Mouse (Mus musculus): Measurements from ENCODE around the gene Rcsd1. TPM values are rescaled to one million over a fixed set of nuclear protein-coding genes. Genes with fewer than 3 reads are reported as not detected.
A peak's percentile ranks its signal among the peaks of the same experiment; 100 is the strongest.

Gene Rcsd1
- polyA plus RNA-seq, 1 experiment: 15.6 TPM

DNA sequence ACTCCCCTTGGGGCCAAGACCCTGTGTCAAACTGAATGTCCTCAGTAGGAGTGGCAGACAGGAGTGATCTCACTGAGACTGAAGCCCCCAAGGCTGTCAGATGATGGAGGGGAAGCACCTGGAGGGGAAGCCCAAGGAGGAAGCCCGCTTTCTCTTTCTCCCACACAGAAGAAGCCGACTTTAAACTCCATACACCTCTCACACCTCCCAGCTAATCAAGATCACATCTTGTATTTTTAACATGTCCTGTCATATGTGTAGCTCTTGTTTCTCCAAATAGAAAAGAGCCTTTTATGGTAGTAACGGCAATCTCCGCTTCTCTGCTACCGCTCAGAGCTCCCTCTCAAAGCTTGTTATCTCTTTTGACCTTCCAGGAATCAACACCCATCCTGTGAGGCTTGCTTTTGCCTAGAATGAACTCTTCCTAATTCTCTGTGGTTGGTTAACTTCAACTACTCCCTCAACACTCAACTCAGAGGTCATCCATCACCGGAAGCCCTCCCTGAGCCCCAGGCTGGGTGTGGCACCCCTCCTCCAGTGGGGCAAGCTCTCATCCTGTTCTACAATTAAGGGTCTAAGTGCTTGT lies 8.5 kb downstream of the Rcsd1 start:
- Histone ChIP-seq H3K27me3 (replicated peaks; ENCODE audit: control insufficient read depth, insufficient read depth, low read length) (no peaks in the 10 kb centered on the region), H3K36me3 (ENCODE audit: control insufficient read depth, insufficient read depth, low read length) (no peaks in the 10 kb centered on the region), H3K4me3 (ENCODE audit: insufficient read depth, low read depth, low read length) (no peak overlapping the region), H3K4me1 (ENCODE audit: control insufficient read depth, insufficient read depth, low read length) (peaks cover 10% of the 10 kb centered on the region; the same call in 1 of the 2 replicates), H3K27ac (ENCODE audit: insufficient read depth, low read depth, low read length) (peak overlapping the region; percentile 71)
- DNase-seq: peak; percentile 52
- 54% methylated on average over 6 of the region's 6 CpGs for WGBS
- TF ChIP-seq CTCF (conservative IDR thresholded peaks at IDR 0.05; ENCODE audit: insufficient read depth, insufficient read length, low read depth, low read length) (no peak), POLR2A (IDR thresholded peaks at IDR 0.05; ENCODE audit: low read depth, low read length) (no peak)

DNA sequence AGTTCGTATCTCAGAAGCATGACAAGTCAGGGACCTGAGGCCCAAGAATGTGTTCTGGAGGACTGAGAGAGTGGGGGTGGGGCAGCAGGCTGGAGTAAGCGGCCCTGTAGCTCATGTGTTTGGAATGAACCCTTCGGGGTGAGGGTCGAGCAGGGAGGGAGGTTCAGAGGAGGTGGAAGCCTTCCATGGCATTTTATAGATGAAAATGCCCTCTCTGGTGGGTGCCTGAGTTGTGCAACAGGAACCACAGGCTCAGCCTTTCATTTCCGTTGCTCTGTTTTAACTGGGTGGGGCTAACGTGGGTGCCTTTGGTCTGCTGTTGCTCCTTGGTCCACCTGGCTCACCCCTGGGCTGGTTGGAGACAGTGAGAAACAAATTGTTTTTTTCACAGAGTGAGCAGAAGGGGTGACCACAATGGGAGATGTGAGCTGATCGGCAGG lies 9.2 kb downstream of the Rcsd1 start:
- TF ChIP-seq CTCF (conservative IDR thresholded peaks at IDR 0.05; ENCODE audit: insufficient read depth, insufficient read length, low read depth, low read length): no peak
- TF ChIP-seq POLR2A (IDR thresholded peaks at IDR 0.05; ENCODE audit: low read depth, low read length): no peak
- no peaks in the 10 kb centered on the region for H3K36me3 ChIP-seq (ENCODE audit: control insufficient read depth, insufficient read depth, low read length)
- H3K4me3 ChIP-seq (ENCODE audit: insufficient read depth, low read depth, low read length): no peak overlapping the region
- WGBS: 44% methylated on average over 7 of the region's 7 CpGs
- DNase-seq: no peak
- H3K27me3 ChIP-seq (replicated peaks; ENCODE audit: control insufficient read depth, insufficient read depth, low read length): no peaks in the 10 kb centered on the region
- peak overlapping the region; percentile 39; the same call in 1 of the 2 replicates for H3K27ac ChIP-seq (ENCODE audit: insufficient read depth, low read depth, low read length)
- H3K4me1 ChIP-seq (ENCODE audit: control insufficient read depth, insufficient read depth, low read length): peaks cover 16% of the 10 kb centered on the region

DNA sequence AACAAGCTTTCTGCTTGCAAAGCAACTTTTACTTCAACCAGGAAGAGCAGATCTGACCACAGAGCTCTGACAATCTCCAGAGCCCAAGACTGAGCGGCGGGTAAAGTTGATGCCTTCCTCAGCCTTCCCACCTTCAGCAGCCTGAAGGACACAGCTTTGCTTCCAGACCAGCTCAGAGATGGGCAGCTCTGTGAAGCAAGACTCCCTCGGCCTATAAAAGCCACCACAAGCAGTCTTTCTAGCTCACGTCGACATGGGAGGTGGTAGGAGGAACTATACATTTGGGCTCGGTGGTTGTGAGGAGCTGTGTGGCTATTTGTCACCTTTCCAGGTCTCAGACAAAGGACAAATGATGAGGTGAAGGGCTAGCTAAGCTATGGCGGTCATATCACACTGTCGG lies 11.9 kb downstream of the Rcsd1 start:
- Histone ChIP-seq H3K4me1 (ENCODE audit: control insufficient read depth, insufficient read depth, low read length) (peaks cover 25% of the 10 kb centered on the region), H3K27me3 (replicated peaks; ENCODE audit: control insufficient read depth, insufficient read depth, low read length) (no peaks in the 10 kb centered on the region), H3K4me3 (ENCODE audit: insufficient read depth, low read depth, low read length) (no peak overlapping the region), H3K27ac (ENCODE audit: insufficient read depth, low read depth, low read length) (no peak overlapping the region), H3K36me3 (ENCODE audit: control insufficient read depth, insufficient read depth, low read length) (no peaks in the 10 kb centered on the region)
- TF ChIP-seq POLR2A (IDR thresholded peaks at IDR 0.05; ENCODE audit: low read depth, low read length) (no peak), CTCF (conservative IDR thresholded peaks at IDR 0.05; ENCODE audit: insufficient read depth, insufficient read length, low read depth, low read length) (no peak)
- no peak for DNase-seq
- WGBS: 75% methylated on average over 8 of the region's 8 CpGs

GRCm38 (mm10) chr1:165696870-165697269 lies 12.7 kb downstream of the Rcsd1 start:
- H3K36me3 ChIP-seq (ENCODE audit: control insufficient read depth, insufficient read depth, low read length): no peaks in the 10 kb centered on the region
- peaks cover 25% of the 10 kb centered on the region for H3K4me1 ChIP-seq (ENCODE audit: control insufficient read depth, insufficient read depth, low read length)
- no peak overlapping the region for H3K4me3 ChIP-seq (ENCODE audit: insufficient read depth, low read depth, low read length)
- no peak for TF ChIP-seq CTCF (conservative IDR thresholded peaks at IDR 0.05; ENCODE audit: insufficient read depth, insufficient read length, low read depth, low read length)
- no peak for TF ChIP-seq POLR2A (IDR thresholded peaks at IDR 0.05; ENCODE audit: low read depth, low read length)
- H3K27me3 ChIP-seq (replicated peaks; ENCODE audit: control insufficient read depth, insufficient read depth, low read length): no peaks in the 10 kb centered on the region
- DNase-seq: no peak
- H3K27ac ChIP-seq (ENCODE audit: insufficient read depth, low read depth, low read length): no peak overlapping the region
- 86% methylated on average over 7 of the region's 7 CpGs for WGBS

GRCm38 (mm10) chr1:165696040-165696439 lies 13.5 kb downstream of the Rcsd1 start:
- H3K36me3 ChIP-seq (ENCODE audit: control insufficient read depth, insufficient read depth, low read length): no peaks in the 10 kb centered on the region
- no peak overlapping the region for H3K4me3 ChIP-seq (ENCODE audit: insufficient read depth, low read depth, low read length)
- H3K27me3 ChIP-seq (replicated peaks; ENCODE audit: control insufficient read depth, insufficient read depth, low read length): no peaks in the 10 kb centered on the region
- WGBS: 71% methylated on average over 5 of the region's 5 CpGs
- peaks cover 24% of the 10 kb centered on the region for H3K4me1 ChIP-seq (ENCODE audit: control insufficient read depth, insufficient read depth, low read length)
- DNase-seq: no peak
- TF ChIP-seq CTCF (conservative IDR thresholded peaks at IDR 0.05; ENCODE audit: insufficient read depth, insufficient read length, low read depth, low read length) (no peak), POLR2A (IDR thresholded peaks at IDR 0.05; ENCODE audit: low read depth, low read length) (no peak)
- H3K27ac ChIP-seq (ENCODE audit: insufficient read depth, low read depth, low read length): no peak overlapping the region

GRCm38 (mm10) chr1:165695392-165696014 lies 14.1 kb downstream of the Rcsd1 start:
- H3K36me3 ChIP-seq (ENCODE audit: control insufficient read depth, insufficient read depth, low read length): no peaks in the 10 kb centered on the region
- no peak overlapping the region for H3K4me3 ChIP-seq (ENCODE audit: insufficient read depth, low read depth, low read length)
- H3K27me3 ChIP-seq (replicated peaks; ENCODE audit: control insufficient read depth, insufficient read depth, low read length): no peaks in the 10 kb centered on the region
- no peak for TF ChIP-seq POLR2A (IDR thresholded peaks at IDR 0.05; ENCODE audit: low read depth, low read length)
- TF ChIP-seq CTCF (conservative IDR thresholded peaks at IDR 0.05; ENCODE audit: insufficient read depth, insufficient read length, low read depth, low read length): no peak
- H3K4me1 ChIP-seq (ENCODE audit: control insufficient read depth, insufficient read depth, low read length): peaks cover 27% of the 10 kb centered on the region
- DNase-seq: no peak
- no peak overlapping the region for H3K27ac ChIP-seq (ENCODE audit: insufficient read depth, low read depth, low read length)

- no peak for TF ChIP-seq POLR2A (IDR thresholded peaks at IDR 0.05; ENCODE audit: low read depth, low read length)
- TF ChIP-seq CTCF (conservative IDR thresholded peaks at IDR 0.05; ENCODE audit: insufficient read depth, insufficient read length, low read depth, low read length): no peak
- 50% methylated on average over 7 of the region's 7 CpGs for WGBS
- Histone ChIP-seq H3K4me1 (ENCODE audit: control insufficient read depth, insufficient read depth, low read length) (peaks cover 24% of the 10 kb centered on the region), H3K27ac (ENCODE audit: insufficient read depth, low read depth, low read length) (peak overlapping the region; percentile 0; the same call in 1 of the 2 replicates), H3K27me3 (replicated peaks; ENCODE audit: control insufficient read depth, insufficient read depth, low read length) (no peaks in the 10 kb centered on the region), H3K4me3 (ENCODE audit: insufficient read depth, low read depth, low read length) (no peak overlapping the region), H3K36me3 (ENCODE audit: control insufficient read depth, insufficient read depth, low read length) (no peaks in the 10 kb centered on the region)
- DNase-seq: no peak
These were observed 15.7 kb downstream of the Rcsd1 start for GRCm38 (mm10) chr1:165693856-165694255.
